Mouse (Mus musculus) forebrain, embryonic 16.5 days (tissue): ENCODE measurements at regions not wholly inside any gene's neighbourhood (a gene's known extent, or its start where the extent isn't known, plus 50 kb on each side); places are given as distances from the start of the nearest gene placed in this dataset.
A peak's percentile ranks its signal among the peaks of the same experiment; 100 is the strongest.

Source experiments
- ATAC-seq: fragments of 200-750 bp; cut with Nextera tagmentation; 2 replicates; pipeline ENCODE4 v1.8.0; 2017; ENCODE audit warnings: mild to moderate bottlenecking, moderate library complexity
- H3K27ac ChIP-seq: fragments of 300-500 bp; sonication (generic); 2 replicates; pipeline ENCODE4 v1.5.1; 2014; ENCODE audit warnings: low read length, control low read depth
- H3K27me3 ChIP-seq: fragments of 300-500 bp; sonication (generic); replicated peaks from 2 replicates; pipeline ENCODE4 v1.6.1; 2014; ENCODE audit warnings: low read length; ENCODE audit not compliant: control insufficient read depth, insufficient read depth
- H3K36me3 ChIP-seq: fragments of 300-500 bp; sonication (generic); 2 replicates; pipeline ENCODE4 v1.6.1; 2014; ENCODE audit not compliant: control insufficient read depth, insufficient read depth
- H3K4me1 ChIP-seq: fragments of 300-500 bp; sonication (generic); replicated peaks from 2 replicates; pipeline ENCODE4 v1.6.1; 2014; ENCODE audit warnings: low read length; ENCODE audit not compliant: control insufficient read depth, insufficient read depth
- H3K4me2 ChIP-seq: fragments of 300-500 bp; sonication (generic); 2 replicates; pipeline ENCODE4 v1.6.1; 2014; ENCODE audit warnings: mild to moderate bottlenecking, low read length, control low read depth
- H3K4me3 ChIP-seq: fragments of 300-500 bp; sonication (generic); replicated peaks from 2 replicates; pipeline ENCODE4 v1.5.1; 2014; ENCODE audit warnings: mild to moderate bottlenecking, low read length, control low read depth
- H3K9ac ChIP-seq: fragments of 300-500 bp; sonication (generic); replicated peaks from 2 replicates; pipeline ENCODE4 v1.6.1; 2014; ENCODE audit warnings: low read depth, low read length, control low read depth
- H3K9me3 ChIP-seq: fragments of 300-500 bp; sonication (generic); 2 replicates; pipeline ENCODE4 v1.6.1; 2016; ENCODE audit warnings: low read length; ENCODE audit not compliant: control insufficient read depth
- WGBS: fragments of 180-500 bp; shearing (Covaris S2); extraction: QIAGEN DNeasy Blood & Tissue Kit; methylation state at CpG from one replicate; pipeline ENCODE4 v1.1.7; 2014; 5-methylcytosine and 5-hydroxymethylcytosine counted together

DNA sequence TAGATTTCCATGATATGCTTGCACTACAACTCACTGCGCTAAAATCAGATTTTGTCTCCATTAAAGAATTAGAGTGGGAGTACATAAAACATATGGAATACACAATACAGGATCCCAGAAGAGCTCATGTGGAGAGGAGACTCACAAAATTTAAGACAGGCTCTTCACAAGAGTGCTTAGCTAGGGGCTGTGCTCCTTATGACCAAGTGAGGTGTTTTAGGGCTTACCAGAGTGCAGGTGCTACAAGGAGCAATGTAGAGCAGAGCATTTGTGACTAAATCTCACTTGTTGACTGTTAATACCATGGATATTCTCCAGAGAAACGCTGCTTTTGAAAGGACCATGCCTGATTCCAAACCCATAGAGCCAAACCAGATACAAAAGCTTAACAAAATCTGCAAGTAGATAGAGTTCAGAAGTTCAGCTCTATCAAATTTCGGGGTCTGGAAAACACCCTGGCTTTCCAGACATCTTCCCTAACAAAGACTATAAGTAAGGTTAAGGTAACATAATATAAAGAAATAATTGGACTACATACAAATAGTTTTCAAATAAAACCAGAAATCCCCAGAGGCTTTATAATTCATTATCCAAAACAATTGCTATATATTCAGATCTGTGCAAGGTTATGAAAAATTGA, 721.0 kb downstream of the Diaph3 start:
- Histone ChIP-seq H3K9me3 (no peaks in the 10 kb centered on the region), H3K4me2 (no peak overlapping the region), H3K27me3 (no peaks in the 10 kb centered on the region), H3K4me3 (no peak overlapping the region), H3K9ac (no peak overlapping the region), H3K4me1 (no peaks in the 10 kb centered on the region), H3K36me3 (no peaks in the 10 kb centered on the region), H3K27ac (no peak overlapping the region)
- no peak for ATAC-seq
- WGBS = 93% methylated on average over 3 of the region's 3 CpGs

DNA sequence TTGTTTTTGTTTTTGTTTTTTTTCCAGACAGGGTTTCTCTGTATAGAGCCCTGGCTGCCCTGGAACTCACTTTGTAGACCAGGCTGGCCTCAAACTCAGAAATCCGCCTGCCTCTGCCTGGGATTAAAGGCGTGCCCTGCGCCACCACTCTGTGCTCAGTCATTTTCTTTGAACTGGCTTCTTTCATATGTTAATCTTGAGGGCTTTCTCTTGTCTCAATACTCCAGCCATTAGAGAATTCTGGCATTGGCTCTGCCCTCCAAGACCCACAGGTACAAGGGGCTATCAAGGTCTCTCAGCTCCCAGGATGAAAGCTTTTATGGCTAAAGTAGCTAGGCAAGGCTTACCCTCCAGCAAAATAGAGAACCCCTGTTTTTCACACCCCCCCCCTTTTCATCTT, 744.2 kb downstream of the Diaph3 start:
- Histone ChIP-seq H3K4me2 (no peak overlapping the region), H3K9ac (no peak overlapping the region), H3K36me3 (no peaks in the 10 kb centered on the region), H3K27me3 (no peaks in the 10 kb centered on the region), H3K4me1 (peaks cover 17% of the 10 kb centered on the region), H3K4me3 (no peak overlapping the region), H3K27ac (no peak overlapping the region), H3K9me3 (no peaks in the 10 kb centered on the region)
- WGBS = 38% methylated on average over 3 of the region's 3 CpGs
- no peak for ATAC-seq

DNA sequence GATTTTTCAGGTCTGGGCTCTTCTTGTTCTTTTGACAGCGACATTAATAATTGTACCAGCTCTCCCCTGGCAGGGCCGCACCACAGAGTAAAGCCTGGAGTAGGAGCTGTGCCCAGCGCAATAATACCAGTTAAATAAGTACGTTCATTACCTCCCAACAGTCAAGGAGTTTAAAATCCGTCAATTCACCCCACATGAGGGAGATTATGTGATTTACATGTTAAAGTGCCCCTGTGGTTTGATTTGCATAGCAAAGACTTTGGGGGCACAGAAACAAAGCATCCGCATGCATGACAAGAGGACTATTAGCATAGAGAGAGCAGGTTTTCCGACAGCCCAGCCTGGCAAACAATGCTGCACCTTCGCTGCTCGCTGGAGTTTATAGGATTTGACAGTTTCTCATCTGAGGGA, 745.1 kb downstream of the Diaph3 start:
- H3K27ac ChIP-seq = peak overlapping the region; percentile 60
- H3K36me3 ChIP-seq = no peaks in the 10 kb centered on the region
- peak overlapping the region; percentile 39; the same call in 1 of the 2 replicates for H3K9ac ChIP-seq
- no peaks in the 10 kb centered on the region for H3K27me3 ChIP-seq
- ATAC-seq = peak; percentile 91
- 3% methylated on average over 9 of the region's 9 CpGs for WGBS
- peak overlapping the region; percentile 27 for H3K4me3 ChIP-seq
- no peaks in the 10 kb centered on the region for H3K9me3 ChIP-seq
- H3K4me1 ChIP-seq = peaks cover 17% of the 10 kb centered on the region
- peak overlapping the region; percentile 45 for H3K4me2 ChIP-seq

DNA sequence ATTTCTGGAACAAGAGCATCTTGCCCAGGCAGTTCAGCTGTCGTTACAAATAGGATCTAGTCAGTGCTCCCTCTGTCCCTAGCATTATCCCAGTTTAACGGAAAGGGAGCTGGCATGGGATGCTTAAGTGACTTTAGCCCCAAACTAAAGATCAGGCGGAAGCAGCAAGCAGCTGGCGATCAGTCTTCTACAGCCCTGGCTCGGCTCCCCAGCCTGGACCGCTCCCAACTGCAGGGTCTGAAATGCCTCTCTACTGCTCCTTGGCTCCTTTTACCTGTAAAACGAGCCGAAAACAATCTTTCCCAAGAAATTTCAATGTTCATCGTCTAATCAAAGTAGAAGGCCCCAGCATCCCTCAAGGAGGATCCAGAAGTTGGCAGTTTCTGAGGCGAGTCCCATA, 745.5 kb downstream of the Diaph3 start:
- Histone ChIP-seq H3K9me3 (no peaks in the 10 kb centered on the region), H3K4me3 (peak overlapping the region; percentile 13), H3K27ac (peak overlapping the region; percentile 53), H3K36me3 (no peaks in the 10 kb centered on the region), H3K27me3 (no peaks in the 10 kb centered on the region), H3K4me1 (peaks cover 17% of the 10 kb centered on the region), H3K4me2 (peak overlapping the region; percentile 45), H3K9ac (peak overlapping the region; percentile 23; the same call in 1 of the 2 replicates)
- 5% methylated on average over 10 of the region's 10 CpGs for WGBS
- ATAC-seq = peak; percentile 68

DNA sequence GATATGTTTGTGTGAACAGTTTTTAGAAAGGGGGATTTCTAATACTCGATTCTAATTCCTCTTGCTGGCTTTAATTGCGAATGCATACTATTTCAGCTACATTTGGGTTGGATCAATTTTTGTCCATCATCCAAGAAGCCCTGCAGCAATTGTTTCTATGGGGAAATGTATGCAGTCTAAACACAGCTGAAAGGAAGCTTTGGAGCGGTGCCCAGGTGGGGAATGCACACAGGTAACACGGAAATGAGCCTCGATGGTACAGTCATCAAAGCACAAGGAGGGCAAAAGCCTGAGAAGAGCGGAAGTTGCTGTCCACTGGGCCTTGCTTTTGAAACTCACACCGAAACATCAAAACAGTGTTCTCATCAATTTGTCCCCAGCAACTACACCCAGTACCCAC, 746.0 kb downstream of the Diaph3 start:
- Histone ChIP-seq H3K4me1 (peaks cover 17% of the 10 kb centered on the region), H3K27ac (peak overlapping the region; percentile 53; the same call in 1 of the 2 replicates), H3K9me3 (no peaks in the 10 kb centered on the region), H3K4me2 (peak overlapping the region; percentile 45; the same call in 1 of the 2 replicates), H3K36me3 (no peaks in the 10 kb centered on the region), H3K4me3 (no peak overlapping the region), H3K27me3 (no peaks in the 10 kb centered on the region), H3K9ac (no peak overlapping the region)
- WGBS = 41% methylated on average over 7 of the region's 7 CpGs
- no peak for ATAC-seq

DNA sequence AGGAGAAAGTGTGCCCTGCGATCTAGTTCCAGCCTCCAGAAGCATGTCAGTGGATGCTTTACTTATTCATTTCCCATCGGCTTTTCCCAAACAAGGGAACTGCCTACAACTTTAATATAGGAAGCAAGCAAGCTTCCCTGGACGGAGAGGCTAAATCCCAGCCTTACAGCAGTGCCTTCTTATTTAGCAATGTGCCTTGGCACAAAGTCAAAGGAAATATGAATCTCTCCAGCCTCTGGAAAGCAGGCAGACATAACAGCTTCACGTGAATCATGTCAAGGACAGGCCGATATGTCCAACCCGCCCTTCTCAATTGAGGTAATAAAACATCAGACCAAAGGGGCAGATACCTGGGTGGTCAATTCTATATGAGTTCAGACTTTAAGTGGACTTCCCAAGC, 755.9 kb downstream of the Diaph3 start:
- Histone ChIP-seq H3K9ac (no peak overlapping the region), H3K27ac (no peak overlapping the region), H3K9me3 (no peaks in the 10 kb centered on the region), H3K4me2 (no peak overlapping the region), H3K36me3 (no peaks in the 10 kb centered on the region), H3K27me3 (no peaks in the 10 kb centered on the region), H3K4me1 (no peaks in the 10 kb centered on the region), H3K4me3 (no peak overlapping the region)
- 86% methylated on average over 6 of the region's 6 CpGs for WGBS
- no peak for ATAC-seq

DNA sequence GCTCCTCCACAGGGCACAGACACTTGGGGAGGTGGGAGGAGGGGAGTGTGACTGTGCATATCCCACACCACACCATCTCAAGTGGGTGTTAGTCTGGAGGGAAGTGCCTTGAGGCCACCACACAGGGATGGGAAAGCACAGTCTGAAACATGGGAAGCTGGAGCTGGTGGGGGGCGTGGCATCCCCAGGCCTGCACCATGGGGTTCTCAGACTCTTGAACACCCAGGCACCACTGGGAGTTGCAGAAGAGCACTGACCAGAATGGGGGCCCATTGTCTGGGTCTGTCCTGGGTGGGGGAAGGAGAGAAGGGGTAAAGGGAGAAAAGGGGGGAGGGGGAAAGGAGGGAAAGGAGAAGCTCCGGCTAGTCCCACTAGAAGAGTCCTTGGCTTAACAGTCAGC, 776.0 kb downstream of the Diaph3 start:
- 94% methylated on average over 2 of the region's 2 CpGs for WGBS
- H3K4me3 ChIP-seq = no peak overlapping the region
- no peak overlapping the region for H3K4me2 ChIP-seq
- H3K27me3 ChIP-seq = no peaks in the 10 kb centered on the region
- ATAC-seq = no peak
- H3K9ac ChIP-seq = no peak overlapping the region
- no peak overlapping the region for H3K27ac ChIP-seq
- no peaks in the 10 kb centered on the region for H3K36me3 ChIP-seq
- H3K4me1 ChIP-seq = no peaks in the 10 kb centered on the region
- H3K9me3 ChIP-seq = no peaks in the 10 kb centered on the region

DNA sequence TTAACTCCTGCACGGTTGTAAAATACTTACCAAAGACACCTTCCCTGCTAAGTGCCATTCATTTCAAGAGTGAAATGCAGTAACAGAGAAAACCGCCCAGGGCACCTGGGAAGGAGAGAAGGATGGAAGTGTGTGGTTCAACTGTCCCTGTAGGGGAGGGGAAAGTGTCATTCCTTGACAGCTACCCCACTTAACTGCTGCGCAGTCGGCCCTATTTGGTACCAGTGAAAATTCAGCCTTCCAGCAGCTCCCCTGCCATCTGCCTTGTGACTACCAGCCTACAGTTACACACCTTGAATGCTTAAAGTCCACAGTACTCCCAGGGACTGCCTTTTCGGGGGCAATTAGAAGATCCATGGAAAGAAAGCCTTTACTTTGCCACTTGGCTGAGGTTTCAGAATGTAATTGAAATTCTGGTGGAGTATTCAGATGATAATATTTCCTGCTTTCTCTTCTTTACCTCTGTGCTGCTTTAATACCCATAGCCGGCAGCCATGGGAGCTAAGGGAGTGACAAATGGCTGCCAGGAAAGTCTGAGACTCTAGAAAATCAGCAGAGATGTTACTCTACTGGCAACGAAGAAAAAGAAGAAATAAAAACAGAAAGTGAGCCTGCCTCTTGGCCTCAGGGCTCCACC, 780.5 kb downstream of the Diaph3 start:
- Histone ChIP-seq H3K4me2 (no peak overlapping the region), H3K27me3 (no peaks in the 10 kb centered on the region), H3K9ac (no peak overlapping the region), H3K36me3 (no peaks in the 10 kb centered on the region), H3K4me3 (no peak overlapping the region), H3K27ac (no peak overlapping the region), H3K9me3 (no peaks in the 10 kb centered on the region), H3K4me1 (no peaks in the 10 kb centered on the region)
- WGBS = 19% methylated on average over 7 of the region's 7 CpGs
- peak; percentile 23; the same call in 1 of the 2 replicates for ATAC-seq

DNA sequence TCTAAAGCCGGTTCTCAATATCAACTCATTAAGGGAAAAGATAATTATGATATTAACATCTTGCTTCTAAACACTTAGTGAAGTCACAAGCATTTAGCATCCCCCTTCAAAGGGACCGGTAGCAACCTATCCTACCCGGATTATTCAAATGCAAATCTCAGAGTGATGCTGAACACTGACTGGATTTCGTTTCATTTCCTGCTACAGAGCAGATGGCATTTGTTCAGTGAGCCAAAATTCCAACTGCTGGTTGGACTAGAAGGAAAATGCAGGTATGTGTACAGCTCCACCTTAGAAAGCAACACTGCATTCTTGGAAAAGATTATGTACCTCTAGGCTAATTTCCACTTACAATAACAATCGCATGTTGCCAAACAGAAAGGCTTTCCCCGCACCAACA, 782.5 kb downstream of the Diaph3 start:
- no peak overlapping the region for H3K4me3 ChIP-seq
- no peak overlapping the region for H3K9ac ChIP-seq
- H3K27me3 ChIP-seq = no peaks in the 10 kb centered on the region
- H3K27ac ChIP-seq = no peak overlapping the region
- ATAC-seq = no peak
- 49% methylated on average over 6 of the region's 6 CpGs for WGBS
- no peaks in the 10 kb centered on the region for H3K9me3 ChIP-seq
- no peaks in the 10 kb centered on the region for H3K4me1 ChIP-seq
- H3K36me3 ChIP-seq = no peaks in the 10 kb centered on the region
- H3K4me2 ChIP-seq = no peak overlapping the region
